Mouse (Mus musculus) kidney, postnatal 0 days (tissue): ENCODE results near the gene Tshr. TPM values are rescaled to one million over a fixed set of nuclear protein-coding genes. Genes with fewer than 3 reads are reported as not detected.
A peak's percentile ranks its signal among the peaks of the same experiment; 100 is the strongest.

Source experiments
- ATAC-seq: fragments of 200-750 bp; cut with Nextera tagmentation; replicated peaks from 2 replicates; pipeline ENCODE4 v1.8.0; 2017; ENCODE audit warnings: low read depth, moderate number of reproducible peaks, moderate TSS enrichment, moderate library complexity; ENCODE audit not compliant: low FRiP score
- DNase-seq: peaks from one replicate; pipeline ENCODE4 v3.0.0-alpha.2; 2016; ENCODE audit warnings: low spot score
- H3K27ac ChIP-seq: fragments of 300-500 bp; sonication (generic); 2 replicates; pipeline ENCODE4 v1.5.1; 2014; ENCODE audit warnings: mild to moderate bottlenecking
- H3K27me3 ChIP-seq: fragments of 300-500 bp; sonication (generic); 2 replicates; pipeline ENCODE4 v1.6.1; 2014; ENCODE audit warnings: low read length, mixed read lengths; ENCODE audit not compliant: insufficient read depth
- H3K36me3 ChIP-seq: fragments of 300-500 bp; sonication (generic); 2 replicates; pipeline ENCODE4 v1.6.1; 2014; ENCODE audit warnings: low read length, mixed read lengths; ENCODE audit not compliant: insufficient read depth
- H3K4me1 ChIP-seq: fragments of 300-500 bp; sonication (generic); replicated peaks from 2 replicates; pipeline ENCODE4 v1.6.1; 2014; ENCODE audit warnings: antibody characterized with exemption, low read length, mixed read lengths; ENCODE audit not compliant: insufficient read depth
- H3K4me2 ChIP-seq: fragments of 300-500 bp; sonication (generic); 2 replicates; pipeline ENCODE4 v1.6.1; 2014; ENCODE audit warnings: mild to moderate bottlenecking, low read length, moderate library complexity, mixed read lengths
- H3K4me3 ChIP-seq: fragments of 300-500 bp; sonication (generic); replicated peaks from 2 replicates; pipeline ENCODE4 v1.5.1; 2014; ENCODE audit warnings: low read depth, low read length
- H3K9ac ChIP-seq: fragments of 300-500 bp; sonication (generic); 2 replicates; pipeline ENCODE4 v1.6.1; 2014; ENCODE audit warnings: low read depth, low read length
- H3K9me3 ChIP-seq: fragments of 300-500 bp; sonication (generic); replicated peaks from 2 replicates; pipeline ENCODE4 v1.6.1; 2016; ENCODE audit warnings: low read length, inconsistent platforms, mixed read lengths
- CTCF ChIP-seq: IDR thresholded peaks from 2 replicates; pipeline ENCODE4 v1.5.1; 2016; ENCODE audit warnings: antibody characterized with exemption, low read depth, mild to moderate bottlenecking, moderate library complexity
- WGBS: fragments of 180-500 bp; shearing (Covaris S2); extraction: QIAGEN DNeasy Blood & Tissue Kit; methylation state at CpG from one replicate; pipeline ENCODE4 v1.1.7; 2014; 5-methylcytosine and 5-hydroxymethylcytosine counted together
- polyA plus RNA-seq: library from polyadenylated mRNA; unstranded; fragments of >200 nt; fragmentation: Nextera tagmentation; extraction: Ambion mirVana; gene quantifications from 2 replicates; pipeline ENCODE4 v1.2.1, GENCODE M21; 2015

The Tshr gene
- polyA plus RNA-seq, 1 experiment from 2014 or later = 1.6 TPM

GRCm38 (mm10) chr12:91421272-91421671, 36.9 kb downstream of the Tshr start:
- Histone ChIP-seq H3K27ac (no peak overlapping the region), H3K4me3 (no peak overlapping the region), H3K9ac (no peak overlapping the region), H3K4me1 (no peaks in the 10 kb centered on the region), H3K27me3 (no peaks in the 10 kb centered on the region), H3K9me3 (no peaks in the 10 kb centered on the region), H3K4me2 (no peak overlapping the region), H3K36me3 (no peaks in the 10 kb centered on the region)
- TF ChIP-seq CTCF = no peak
- ATAC-seq (no peak), DNase-seq (no peak)
- 35% methylated on average over 9 of the region's 9 CpGs for WGBS

GRCm38 (mm10) chr12:91423125-91423820, 38.9 kb downstream of the Tshr start:
- TF ChIP-seq CTCF = peak; percentile 72
- WGBS = 51% methylated on average over 11 of the region's 11 CpGs
- peak overlapping the region; percentile 23; the same call in 1 of the 2 replicates for H3K4me2 ChIP-seq
- H3K27ac ChIP-seq = no peak overlapping the region
- no peaks in the 10 kb centered on the region for H3K27me3 ChIP-seq
- DNase-seq (peak; percentile 79), ATAC-seq (peak; percentile 61)
- no peak overlapping the region for H3K4me3 ChIP-seq
- no peaks in the 10 kb centered on the region for H3K9me3 ChIP-seq
- H3K4me1 ChIP-seq = no peaks in the 10 kb centered on the region
- H3K36me3 ChIP-seq = no peaks in the 10 kb centered on the region
- H3K9ac ChIP-seq = no peak overlapping the region

DNA sequence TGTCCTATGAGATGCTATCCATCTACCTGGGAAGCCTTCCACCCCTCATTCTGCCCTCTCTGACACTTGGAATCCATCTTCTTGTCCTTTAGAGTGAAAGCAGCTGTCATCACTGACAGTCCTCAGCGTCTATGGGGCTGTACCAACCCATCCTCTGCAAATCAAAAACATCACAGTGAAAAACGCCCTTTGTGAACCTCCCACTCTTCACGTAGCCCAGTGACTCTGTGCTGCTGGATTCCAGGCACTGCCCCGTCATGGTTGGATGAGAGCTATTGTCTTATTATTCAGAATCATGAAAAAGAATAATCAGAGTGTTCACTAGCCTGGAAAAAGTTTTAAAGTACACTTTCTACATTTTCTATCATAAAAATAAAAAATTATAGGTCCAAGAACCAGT, 42.1 kb downstream of the Tshr start:
- ATAC-seq = no peak; the same call in 1 of the 2 replicates
- DNase-seq = no peak
- H3K4me1 ChIP-seq = no peaks in the 10 kb centered on the region
- H3K27ac ChIP-seq = no peak overlapping the region
- WGBS = 30% methylated on average over 4 of the region's 4 CpGs
- no peak overlapping the region for H3K9ac ChIP-seq
- TF ChIP-seq CTCF = no peak
- H3K4me2 ChIP-seq = no peak overlapping the region
- no peak overlapping the region for H3K4me3 ChIP-seq
- H3K36me3 ChIP-seq = no peaks in the 10 kb centered on the region
- H3K9me3 ChIP-seq = no peaks in the 10 kb centered on the region
- no peaks in the 10 kb centered on the region for H3K27me3 ChIP-seq

DNA sequence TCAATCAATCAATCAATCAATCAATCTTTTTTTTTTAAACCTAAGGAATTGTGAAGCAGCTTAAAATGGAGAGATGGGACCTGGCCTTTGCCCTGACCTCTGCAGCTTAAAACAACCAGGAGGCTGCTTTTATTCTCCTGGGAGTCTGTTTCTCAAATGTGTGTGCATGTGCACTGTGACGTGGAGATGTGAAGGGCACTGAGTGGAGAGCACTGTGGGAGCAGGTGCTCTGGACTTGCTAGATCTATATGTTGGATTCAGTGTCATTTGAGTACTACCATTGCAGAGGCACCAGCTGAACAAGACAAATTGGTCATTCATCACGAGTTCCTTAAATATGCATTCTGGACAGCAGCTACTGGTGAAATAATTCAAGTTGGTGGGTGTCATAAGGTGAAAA, 42.8 kb downstream of the Tshr start:
- ATAC-seq (no peak), DNase-seq (no peak)
- Histone ChIP-seq H3K4me2 (no peak overlapping the region), H3K4me1 (no peaks in the 10 kb centered on the region), H3K36me3 (no peaks in the 10 kb centered on the region), H3K27me3 (no peaks in the 10 kb centered on the region), H3K9me3 (no peaks in the 10 kb centered on the region), H3K9ac (no peak overlapping the region), H3K4me3 (no peak overlapping the region), H3K27ac (no peak overlapping the region)
- 40% methylated on average over 2 of the region's 2 CpGs for WGBS
- no peak for TF ChIP-seq CTCF

GRCm38 (mm10) chr12:91482195-91482733, 97.9 kb downstream of the Tshr start:
- H3K4me2 ChIP-seq = no peak overlapping the region
- ATAC-seq = peak; percentile 96
- H3K4me3 ChIP-seq = no peak overlapping the region
- no peak overlapping the region for H3K9ac ChIP-seq
- DNase-seq = peak; percentile 18
- H3K9me3 ChIP-seq = no peaks in the 10 kb centered on the region
- no peaks in the 10 kb centered on the region for H3K27me3 ChIP-seq
- no peak for TF ChIP-seq CTCF
- no peaks in the 10 kb centered on the region for H3K36me3 ChIP-seq
- H3K4me1 ChIP-seq = no peaks in the 10 kb centered on the region
- 82% methylated on average over 13 of the region's 13 CpGs for WGBS
- no peak overlapping the region for H3K27ac ChIP-seq

- Histone ChIP-seq H3K9me3 (no peaks in the 10 kb centered on the region), H3K4me2 (no peak overlapping the region), H3K27ac (no peak overlapping the region), H3K4me1 (no peaks in the 10 kb centered on the region), H3K27me3 (no peaks in the 10 kb centered on the region), H3K4me3 (no peak overlapping the region), H3K36me3 (no peaks in the 10 kb centered on the region), H3K9ac (no peak overlapping the region)
- no peak for ATAC-seq
- 88% methylated on average over 4 of the region's 4 CpGs for WGBS
- no peak for DNase-seq
- no peak for TF ChIP-seq CTCF
Measured at GRCm38 (mm10) chr12:91486342-91486741, 102.0 kb downstream of the Tshr start.

- no peak for ATAC-seq
- no peak for TF ChIP-seq CTCF
- H3K27me3 ChIP-seq = no peaks in the 10 kb centered on the region
- no peak overlapping the region for H3K9ac ChIP-seq
- no peak overlapping the region for H3K4me3 ChIP-seq
- no peak overlapping the region for H3K4me2 ChIP-seq
- no peaks in the 10 kb centered on the region for H3K36me3 ChIP-seq
- DNase-seq = no peak
- no peaks in the 10 kb centered on the region for H3K9me3 ChIP-seq
- H3K4me1 ChIP-seq = no peaks in the 10 kb centered on the region
- H3K27ac ChIP-seq = no peak overlapping the region
- 38% methylated on average over 3 of the region's 3 CpGs for WGBS
Measured at GRCm38 (mm10) chr12:91488406-91488805, 104.0 kb downstream of the Tshr start.
